Mouse (Mus musculus) megakaryocyte, embryonic 14.5 days (primary cell): ENCODE data around the gene Nek3.

Experiments used
- FLI1 ChIP-seq: IDR thresholded peaks from 2 replicates; pipeline ENCODE4 v1.6.1; 2012; ENCODE audit warnings: low read length, inconsistent platforms, mixed read lengths
- GATA1 ChIP-seq: IDR thresholded peaks from 3 replicates; pipeline ENCODE4 v1.6.1; 2012; ENCODE audit warnings: mixed read lengths, low read length, inconsistent platforms, borderline replicate concordance

GRCm38 (mm10) chr8:22124220-22125152 lies 41.7 kb downstream of the Nek3 start, which contains the start of gene Nek5:
- TF ChIP-seq GATA1 (no peak), FLI1 (no peak)
